Mouse (Mus musculus) embryo, embryonic 10 days (tissue): ENCODE results near the gene Gm11032.
"Not testable (repeated sequence)": the region's sequence is repeated elsewhere in the genome, so short reads cannot be mapped to it uniquely, and the experiment has no call there.

Experiments used
- DNase-seq: peaks from one replicate; pipeline ENCODE4 v3.0.0-alpha.2; 2015; ENCODE audit warnings: low spot score

The Gm11032 gene

GRCm38 (mm10) chr11:4620017-4620485, at the start of gene Gm11032:
Gene Gm11032 (plus strand): TSS chr11:4620067.
- no peak for DNase-seq

- no peak for DNase-seq
These were observed 48.4 kb upstream of the Gm11032 start for GRCm38 (mm10) chr11:4571491-4571901.

- not testable (repeated sequence) for DNase-seq
These were observed 43.7 kb upstream of the Gm11032 start for GRCm38 (mm10) chr11:4576090-4576732.

DNA sequence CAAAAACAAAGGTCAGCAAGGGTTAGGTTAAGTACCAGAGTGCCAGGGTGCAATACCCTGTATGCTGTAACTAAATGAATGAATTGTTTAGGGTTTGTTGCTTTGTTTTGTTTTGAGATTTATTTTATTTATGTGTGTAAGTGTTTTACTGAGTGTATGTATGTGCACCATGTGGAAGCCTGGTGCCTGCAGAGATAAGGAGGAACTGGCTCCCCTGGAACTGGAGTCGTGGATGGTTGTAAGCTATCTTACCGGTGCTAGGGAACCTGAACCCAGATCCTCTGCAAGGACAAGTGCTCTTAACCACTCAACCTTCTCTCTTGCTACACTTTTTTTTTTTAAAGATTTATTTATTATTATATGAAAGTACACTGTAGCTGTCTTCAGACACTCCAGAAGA, 42.8 kb upstream of the Gm11032 start:
- no peak for DNase-seq

- no peak for DNase-seq
These were observed 41.2 kb upstream of the Gm11032 start for GRCm38 (mm10) chr11:4578682-4579081.

- no peak for DNase-seq
These were observed 28.1 kb upstream of the Gm11032 start for GRCm38 (mm10) chr11:4591811-4592210.

- no peak for DNase-seq
These were observed 26.4 kb upstream of the Gm11032 start for GRCm38 (mm10) chr11:4593491-4593848.

DNA sequence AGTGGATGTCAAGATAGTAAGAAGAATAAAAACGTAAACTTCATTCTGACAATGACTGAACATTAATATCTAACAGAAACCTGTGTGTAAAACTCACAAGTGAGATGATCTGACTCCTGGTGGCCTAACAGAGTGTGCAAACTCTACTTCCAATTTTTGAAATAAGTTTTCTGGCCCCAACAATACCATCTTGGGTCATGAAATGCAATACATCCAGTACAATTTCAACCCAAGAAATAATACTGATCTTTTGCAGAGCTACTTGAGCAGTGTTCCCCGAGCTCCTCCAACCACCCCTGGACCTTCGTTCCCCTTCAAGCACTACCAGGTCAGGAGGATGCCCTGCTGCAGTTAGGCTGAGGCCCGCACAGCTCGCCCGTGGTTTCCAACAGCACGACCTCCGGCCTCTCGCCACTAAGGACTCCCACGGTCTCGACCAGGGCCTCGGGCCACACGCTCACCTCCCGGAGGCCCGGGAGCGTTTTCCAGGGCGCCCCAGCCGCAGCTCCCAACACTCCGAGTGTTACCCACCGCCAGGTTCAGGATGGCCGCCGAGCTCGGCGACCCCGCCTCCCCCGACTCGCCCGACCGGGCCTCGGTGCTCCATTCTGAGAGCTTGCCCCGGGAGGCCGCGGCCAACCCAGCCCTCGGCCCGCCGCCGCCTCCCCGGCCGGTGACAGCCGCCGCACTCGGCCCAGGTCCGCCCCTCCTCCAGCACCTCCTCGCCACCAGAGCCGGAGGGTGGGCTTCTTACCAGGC, 25.8 kb upstream of the Gm11032 start:
- DNase-seq: peak; percentile 55

- DNase-seq: peak; percentile 97
These were observed 25.0 kb upstream of the Gm11032 start, which contains the start of gene Mtmr3 for GRCm38 (mm10) chr11:4594608-4595500. Gene Mtmr3 (minus strand): TSS chr11:4594863.

GRCm38 (mm10) chr11:4598411-4598810, 21.5 kb upstream of the Gm11032 start:
- no peak for DNase-seq

DNA sequence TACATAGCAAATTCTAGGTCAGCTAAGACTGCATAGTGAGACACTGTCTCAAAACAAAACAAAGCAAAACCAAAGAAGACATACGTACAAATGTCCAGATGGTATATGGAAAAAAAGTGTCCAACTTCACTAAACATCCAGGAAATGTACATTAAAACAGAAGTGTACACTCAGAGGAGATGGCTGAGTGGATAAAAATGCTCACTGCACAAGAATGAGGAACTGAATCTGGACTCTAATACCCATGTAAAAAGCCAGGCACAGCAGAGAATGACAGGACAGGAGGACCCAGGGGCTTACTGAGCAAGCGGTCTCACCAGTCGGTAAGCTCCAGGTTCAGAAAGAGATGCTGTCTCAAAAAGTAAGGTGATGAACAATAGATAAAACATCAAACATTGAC, 20.0 kb upstream of the Gm11032 start:
- DNase-seq: no peak

GRCm38 (mm10) chr11:4601890-4602289, 18.0 kb upstream of the Gm11032 start:
- no peak for DNase-seq

DNA sequence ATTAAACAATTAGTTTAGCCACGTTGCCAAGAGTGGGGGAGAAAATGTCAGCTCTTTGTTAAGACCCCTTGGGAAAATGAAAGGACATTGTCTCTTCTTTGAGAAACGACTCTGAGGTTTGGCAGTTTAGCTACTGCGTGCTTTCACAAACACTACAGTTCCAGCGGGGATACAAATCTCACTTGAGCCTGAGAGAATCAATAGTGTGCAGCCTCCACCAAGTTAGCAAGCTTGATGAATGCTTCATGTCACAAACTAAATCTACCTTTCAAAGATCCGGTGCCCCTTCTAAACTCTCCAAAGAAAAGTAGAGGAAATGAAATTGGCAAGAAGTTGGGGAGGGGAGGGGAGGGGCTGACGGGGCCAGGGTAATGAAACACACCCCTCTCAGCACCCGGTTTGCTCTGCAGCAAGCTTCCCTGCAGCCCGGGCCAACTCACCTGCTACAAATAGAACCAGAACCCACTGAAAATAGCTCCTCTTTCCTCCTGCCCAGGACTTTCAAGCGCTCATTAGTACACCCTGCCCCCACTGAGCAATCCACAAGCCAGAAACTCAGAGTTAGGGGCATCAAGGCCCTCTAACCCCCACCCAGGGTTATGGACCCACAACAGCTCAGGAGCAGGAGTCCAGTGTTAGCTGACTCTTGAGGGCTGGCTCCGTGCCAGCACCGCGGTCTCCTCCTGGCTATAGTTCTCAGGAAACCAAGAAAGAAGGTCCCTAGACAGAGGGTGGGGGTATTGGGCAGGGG, 17.0 kb upstream of the Gm11032 start:
- DNase-seq: no peak

DNA sequence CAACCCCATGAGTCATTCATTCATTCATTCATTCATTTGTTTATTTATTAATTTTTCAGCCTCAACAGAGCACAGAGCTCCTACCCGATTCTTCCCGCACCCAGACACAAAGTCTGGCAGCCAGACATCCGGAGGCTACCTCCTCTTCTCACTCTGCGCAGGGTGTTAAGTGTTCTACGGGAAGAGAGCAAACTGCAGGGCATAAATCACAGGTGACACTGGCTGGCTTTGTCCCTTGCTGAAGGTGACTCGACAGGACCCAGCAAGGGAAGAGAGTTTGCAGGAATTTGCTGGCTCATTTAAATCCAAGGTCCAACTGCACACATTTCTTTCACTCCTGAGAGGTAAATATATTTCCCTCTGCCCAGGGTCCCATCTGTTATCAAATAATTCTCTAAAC, 15.4 kb upstream of the Gm11032 start:
- peak; percentile 35 for DNase-seq

GRCm38 (mm10) chr11:4605414-4605813, 14.5 kb upstream of the Gm11032 start:
- DNase-seq: peak; percentile 20

DNA sequence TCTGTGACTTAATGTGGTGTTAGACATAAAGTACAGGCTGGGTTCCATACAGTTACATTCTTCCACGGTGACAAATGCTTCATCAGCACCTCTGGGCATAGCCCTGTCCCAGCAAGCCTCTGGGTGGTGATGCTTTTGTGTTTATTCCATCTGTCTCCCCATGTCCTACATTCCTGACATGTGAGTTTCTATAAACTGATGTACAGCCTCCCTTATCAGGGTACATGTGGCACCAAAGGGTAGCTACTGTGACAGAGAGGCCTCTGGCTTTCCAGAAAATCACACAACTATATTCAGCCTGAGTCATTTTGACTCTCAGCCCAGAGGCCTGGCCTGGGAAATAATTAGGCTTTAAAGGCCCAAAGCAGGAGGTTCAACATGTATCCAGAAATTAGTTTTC, 13.3 kb upstream of the Gm11032 start:
- DNase-seq: no peak

- DNase-seq: no peak
These were observed 8.0 kb upstream of the Gm11032 start for GRCm38 (mm10) chr11:4611904-4612303.

- no peak for DNase-seq
These were observed 738 bp downstream of the Gm11032 start for GRCm38 (mm10) chr11:4620501-4621108.

DNA sequence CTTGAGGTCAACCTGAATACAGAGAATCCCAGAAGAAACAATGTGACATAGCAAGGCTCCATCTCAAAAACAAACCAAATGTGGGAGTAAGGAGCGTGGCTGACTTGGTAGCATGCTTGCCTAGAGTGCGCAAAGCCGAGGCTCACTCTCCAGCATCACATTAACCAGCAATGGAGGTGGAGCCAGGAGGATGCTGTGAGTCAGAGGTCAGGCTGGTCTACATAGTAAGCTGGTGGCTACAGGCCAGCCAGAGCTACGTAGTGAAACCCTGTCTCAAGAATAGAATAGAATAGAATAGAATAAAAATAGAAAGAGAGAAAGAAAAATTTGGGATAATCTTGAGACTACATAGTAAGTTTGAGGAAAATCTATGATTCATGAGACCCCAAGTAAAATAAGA, 2.0 kb downstream of the Gm11032 start:
- no peak for DNase-seq

DNA sequence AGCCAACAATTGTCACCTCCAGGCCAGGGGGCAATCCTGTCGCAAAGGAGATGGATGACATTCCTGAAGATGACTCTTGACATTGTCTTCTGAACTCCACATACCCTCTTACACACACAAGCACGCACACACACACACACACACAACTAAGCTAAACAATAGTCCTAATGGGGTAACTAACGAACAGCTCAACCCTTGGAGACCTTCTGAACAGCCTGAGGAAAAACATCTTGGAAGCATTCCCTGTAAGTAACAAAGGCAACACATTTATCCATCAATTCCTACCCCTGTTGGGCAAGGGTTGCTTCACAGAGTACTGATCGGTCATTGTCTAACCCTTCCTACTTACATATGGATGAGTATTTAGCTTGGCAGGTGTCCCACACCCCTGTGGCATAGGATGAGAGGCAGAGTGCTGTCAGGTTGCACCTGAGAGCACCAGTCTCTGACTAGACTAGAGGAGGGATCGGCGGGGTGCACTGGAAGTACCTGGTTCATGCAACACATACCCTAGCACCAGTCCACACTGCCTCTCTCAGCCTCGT, 2.6 kb downstream of the Gm11032 start:
- no peak for DNase-seq

DNA sequence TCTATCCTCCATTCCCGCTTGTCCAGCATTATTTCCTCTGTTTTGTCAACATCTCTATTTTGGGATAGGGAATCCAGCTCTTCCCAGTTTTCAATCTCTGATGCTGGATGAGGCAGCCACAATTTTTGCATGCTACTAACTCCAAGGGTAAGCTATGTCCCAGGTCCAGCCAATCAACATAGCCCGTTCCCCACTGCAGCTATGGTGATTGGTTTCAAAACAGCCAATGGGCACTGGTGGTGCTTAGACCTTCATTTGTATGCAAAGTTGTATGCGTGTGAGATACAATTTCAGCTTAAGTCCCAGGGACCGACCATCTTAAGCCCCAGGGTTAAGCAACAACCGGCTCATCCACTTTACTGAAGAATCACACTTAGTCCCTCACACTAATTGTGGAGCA, 3.1 kb downstream of the Gm11032 start:
- DNase-seq: no peak
